Comparison of ENCODE assay signal across 15 mouse cellular contexts in genomic region chr11:119211604-119212309, GRCm38 (mm10). TPM values are rescaled to one million over a fixed set of nuclear protein-coding genes. Genes with fewer than 3 reads are reported as not detected.
DNase-seq lines count a peak whose midpoint lies in the region; ATAC-seq lines count a peak whose summit lies in the region.
"Had no signal": no experiment of that assay in that cellular context is flagged by ENCODE, and none has a peak within 500 bp of the region (broad histone marks: within the 10 kb centered on the region; RNA-seq: fewer than 3 reads in every experiment).

No protein-coding gene starts in this region.

- H3K4me2 ChIP-seq in forebrain, embryonic 16.5 days (ENCODE audit: low read length), result no peak overlapping the region

- H3K36me3 ChIP-seq in forebrain, embryonic 16.5 days (ENCODE audit: control insufficient read depth, insufficient read depth), result no peaks in the 10 kb centered on the region; the same call in 1 of the 2 replicates

- no peaks in the 10 kb centered on the region for H3K27me3 ChIP-seq in forebrain, embryonic 16.5 days (replicated peaks; ENCODE audit: control insufficient read depth, insufficient read depth, low read length)

- H3K27ac ChIP-seq in forebrain, embryonic 16.5 days (ENCODE audit: low read length), result 0 out of 2 replicates have a peak overlapping the region, but pooled peaks have one; percentile 33
- H3K27ac ChIP-seq: macrophage had no signal

- WGBS in forebrain, embryonic 16.5 days, result 75% methylated on average over 21 of the region's 21 CpGs

- no peaks in the 10 kb centered on the region for H3K9me3 ChIP-seq in forebrain, embryonic 16.5 days (ENCODE audit: control insufficient read depth, low read length)

- no peak overlapping the region for H3K4me3 ChIP-seq in forebrain, embryonic 16.5 days (replicated peaks; ENCODE audit: low read length)

- DNase-seq in embryo, embryonic 10 days (ENCODE audit: low spot score), result peak; percentile 55
- DNase-seq in embryo, embryonic 9.5 days (ENCODE audit: extremely low spot score), result no peak
- DNase-seq in right cerebral cortex, adult 18-20 months, result peak; percentile 50
- DNase-seq in right cerebral cortex, postnatal 4 days, result no peak
- peak; percentile 48 for DNase-seq in mesoderm, embryonic 11.5 days (ENCODE audit: low read depth, low spot score)
- DNase-seq in urinary bladder, postnatal 14 days (ENCODE audit: low spot score), result no peak
- DNase-seq in kidney, postnatal 4 days, result no peak
- DNase-seq: cerebellum, adult 9-10 months; heart, adult 11 months; heart, postnatal 10 days; kidney, postnatal 10 days; thymus, postnatal 14 days had no signal

- H3K9ac ChIP-seq in forebrain, embryonic 16.5 days (replicated peaks; ENCODE audit: low read depth, low read length), result no peak overlapping the region

- peaks cover 70% of the 10 kb centered on the region for H3K4me1 ChIP-seq in forebrain, embryonic 16.5 days (replicated peaks; ENCODE audit: control insufficient read depth, insufficient read depth, low read length)

- ATAC-seq in forebrain, embryonic 16.5 days, result no peak
- ATAC-seq: midbrain, embryonic 16.5 days had no signal

RNA-seq across cellular contexts. Expression of gene Tbc1d16, which starts 16.5 kb away (rescaled TPM):
- 52.3 and 54.6 TPM in 2 replicates for polyA plus RNA-seq in forebrain, embryonic 16.5 days (2015; fragmentation: Nextera tagmentation; extraction: Ambion mirVana)

RNA-seq across cellular contexts. Expression of gene Ccdc40, which starts 16.6 kb away (rescaled TPM):
- 11.5 and 14.1 TPM in 2 replicates for polyA plus RNA-seq in forebrain, embryonic 16.5 days (2015; fragmentation: Nextera tagmentation; extraction: Ambion mirVana)

RNA-seq across cellular contexts. Expression of gene Gaa, which starts 55.9 kb away (rescaled TPM):
- 59.8 and 69.7 TPM in 2 replicates for polyA plus RNA-seq in forebrain, embryonic 16.5 days (2015; fragmentation: Nextera tagmentation; extraction: Ambion mirVana)

Comparison
In these comparisons a context has a peak if more than half of its experiments do, and no peak if none do; other contexts are left out.
1. DNase-seq: peak in embryo, embryonic 10 days (single experiment), right cerebral cortex, adult 18-20 months (single experiment) and mesoderm, embryonic 11.5 days (single experiment); none in embryo, embryonic 9.5 days (single experiment), right cerebral cortex, postnatal 4 days (single experiment), urinary bladder, postnatal 14 days (single experiment) and kidney, postnatal 4 days (0 of 2).